Comparison of ENCODE assay signal across 25 mouse cellular contexts in the genomic region with DNA sequence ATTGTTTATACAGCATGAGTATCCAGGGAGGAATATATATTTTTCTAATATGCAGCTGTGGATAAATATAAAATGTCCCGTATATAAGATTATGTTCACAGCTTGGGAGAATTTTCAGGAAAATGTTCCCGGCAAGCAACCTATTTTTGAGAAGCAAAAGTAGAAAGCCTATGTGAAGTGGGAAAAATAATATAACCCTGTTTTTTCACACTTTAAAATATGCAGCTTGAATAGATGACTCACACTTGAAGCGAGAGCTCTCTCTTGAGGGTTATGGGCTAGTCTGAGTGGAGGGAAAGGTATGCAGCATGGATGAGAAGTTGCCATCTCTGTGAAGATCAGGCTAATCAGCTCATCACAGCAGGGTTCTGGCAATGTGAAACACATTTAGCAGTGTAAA.
A peak's percentile ranks its signal among the peaks of the same experiment; 100 is the strongest.
DNase-seq lines count a peak whose midpoint lies in the region; TF ChIP-seq lines count a peak whose summit lies in the region.
"Had no signal": no experiment of that assay in that cellular context is flagged by ENCODE, and none has a peak within 500 bp of the region (broad histone marks: within the 10 kb centered on the region; RNA-seq: fewer than 3 reads in every experiment).

No protein-coding gene starts in this region.

- H3K27ac ChIP-seq in left cerebral cortex, adult 2 months = no peak overlapping the region; the same call in 1 of the 2 replicates
- H3K27ac ChIP-seq: embryonic facial prominence, embryonic 12.5 days; embryonic facial prominence, embryonic 15.5 days; gastrocnemius, adult 2 months; heart, embryonic 15.5 days; hindbrain, embryonic 10.5 days; hindbrain, embryonic 13.5 days; intestine, embryonic 15.5 days had no signal

- intact Hi-C loops in left cerebral cortex, postnatal 25 days (cut with DNase I) = loop anchor here (1.0 to 10.0 kb wide), 2 partner anchors 246 to 261 kb away; a partner anchor contains a TSS
- intact Hi-C loops in left cerebral cortex, adult 2 months (cut with DNase I) = no loop called here

- no peak overlapping the region for H3K4me3 ChIP-seq in left cerebral cortex, adult 2 months
- H3K4me3 ChIP-seq: embryonic facial prominence, embryonic 12.5 days; embryonic facial prominence, embryonic 15.5 days; gastrocnemius, adult 2 months; heart, embryonic 12.5 days; heart, embryonic 15.5 days; hindbrain, embryonic 10.5 days; hindbrain, embryonic 13.5 days; intestine, embryonic 15.5 days had no signal

- peak; percentile 23 to 53 for DNase-seq in frontal cortex, adult 2 months (ENCODE audit: extremely low spot score in 1 of 2, low spot score in 1 of 2)
- no peak for DNase-seq in frontal cortex, postnatal 25 days (ENCODE audit: low spot score in 2 of 2)
- DNase-seq in left cerebral cortex, postnatal 25 days (ENCODE audit: low spot score in 2 of 2) = peak; percentile 6 to 70
- DNase-seq in left cerebral cortex, adult 2 months (ENCODE audit: extremely low spot score in 1 of 2, low spot score in 2 of 2) = no peak
- DNase-seq in Muller cell, postnatal 12 days (ENCODE audit: inconsistent ontology term) = peak; percentile 63
- peak; percentile 60 for DNase-seq in brain, adult 2 months (ENCODE audit: low read depth, low spot score)
- no peak for DNase-seq in T-cell, adult 2 months (ENCODE audit: low spot score)
- DNase-seq: adrenal gland, postnatal 10 days; cerebellum, adult 11-12 months; cerebellum, adult 9-10 months; cerebellum, postnatal 25 days; forebrain, postnatal 0 days; gastrocnemius, adult 2 months; gastrocnemius, postnatal 25 days; heart, adult 18-20 months; heart, postnatal 10 days; heart, postnatal 36 days; kidney, adult 11 months had no signal

- no peak for TF ChIP-seq CTCF in left cerebral cortex, adult 2 months (IDR thresholded peaks at IDR 0.05)

Comparison
In these comparisons a context has a peak if more than half of its experiments do, and no peak if none do; other contexts are left out.
1. DNase-seq: peak in frontal cortex, adult 2 months (2 of 2), left cerebral cortex, postnatal 25 days (2 of 2), Muller cell, postnatal 12 days (single experiment) and brain, adult 2 months (single experiment); none in frontal cortex, postnatal 25 days (0 of 2), left cerebral cortex, adult 2 months (0 of 2) and T-cell, adult 2 months (single experiment).